Mouse (Mus musculus): Measurements from ENCODE around the gene Tbx5.
"Not testable (repeated sequence)": the region's sequence is repeated elsewhere in the genome, so short reads cannot be mapped to it uniquely, and the experiment has no call there.

Tbx5 gene

DNA sequence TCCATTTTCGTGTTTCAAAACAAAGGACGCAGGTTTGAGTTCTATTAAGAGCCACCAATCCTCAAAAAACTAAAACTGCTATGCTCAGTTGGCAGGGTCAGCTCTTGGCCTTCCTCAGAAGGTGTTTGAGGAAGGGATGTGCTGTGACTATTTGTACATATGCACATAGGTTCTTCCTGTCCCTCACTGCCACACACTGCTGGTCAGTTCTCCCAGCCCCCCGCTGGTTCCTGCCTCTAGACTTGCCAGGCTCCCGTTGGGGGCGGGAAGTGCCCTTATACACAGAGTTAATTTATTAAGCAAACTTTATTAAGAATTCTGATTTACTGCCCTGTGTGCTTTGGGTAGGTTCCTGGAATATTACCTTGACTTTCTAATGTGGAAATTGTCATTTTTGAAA is 11.9 kb downstream of the Tbx5 start:
- DNase-seq: no peak

DNA sequence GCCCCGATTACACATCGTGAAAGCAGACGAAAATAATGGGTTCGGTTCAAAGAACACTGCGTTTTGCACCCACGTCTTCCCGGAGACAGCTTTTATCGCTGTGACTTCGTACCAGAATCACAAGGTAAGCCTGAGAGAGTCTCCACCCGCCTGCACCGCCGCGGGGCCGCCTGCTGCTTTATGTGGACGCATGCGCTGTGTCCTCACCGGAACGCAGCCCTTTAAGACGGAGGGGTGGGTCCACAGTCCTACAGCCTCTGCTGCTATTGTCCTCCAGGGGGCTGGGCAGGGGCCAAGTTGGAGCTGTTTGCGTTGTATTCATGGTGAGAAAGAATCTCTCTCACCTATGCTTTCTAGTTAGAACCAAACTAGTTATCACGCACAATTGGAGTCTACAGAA is 12.5 kb downstream of the Tbx5 start:
- peak; percentile 26 for DNase-seq

DNA sequence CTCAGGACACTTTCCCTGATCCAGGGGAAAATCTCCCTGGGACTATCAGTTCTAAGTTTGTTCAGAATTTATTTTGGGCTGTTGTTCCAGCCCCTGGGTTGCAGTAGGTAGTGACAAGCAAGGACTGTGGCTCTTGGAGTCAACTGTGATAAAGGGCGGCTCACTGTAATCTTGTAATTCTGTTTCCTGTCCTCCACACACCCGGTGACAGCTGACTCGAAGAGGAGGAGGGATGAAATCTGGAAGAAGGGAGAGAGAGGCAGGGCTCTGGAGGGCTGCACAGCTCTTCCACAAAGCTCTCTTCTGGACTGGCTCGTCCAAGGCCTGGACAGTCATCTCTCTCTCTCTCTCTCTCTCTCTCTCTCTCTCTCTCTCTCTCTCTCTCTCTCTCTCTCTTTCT is 24.6 kb downstream of the Tbx5 start:
- DNase-seq: no peak

DNA sequence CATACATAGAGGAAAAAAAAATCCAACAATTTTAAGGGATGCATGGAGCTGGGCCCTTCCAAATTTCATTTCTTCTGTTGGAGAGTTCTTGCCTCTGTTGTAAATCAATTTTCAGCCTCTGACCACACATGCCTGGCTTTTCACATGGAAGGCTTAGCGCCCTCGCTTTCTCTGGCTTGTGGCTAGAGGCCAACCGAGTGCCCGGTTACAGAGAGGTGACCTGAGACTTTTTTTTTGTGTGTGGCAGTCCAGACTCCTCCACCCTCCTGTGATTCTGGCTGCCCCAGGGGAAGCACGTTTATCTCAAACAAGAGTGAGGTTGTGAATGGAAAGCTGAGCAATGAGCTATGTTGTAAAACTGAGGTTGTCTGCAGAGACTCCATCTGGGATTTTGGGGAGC is 28.8 kb downstream of the Tbx5 start:
- DNase-seq: no peak

DNA sequence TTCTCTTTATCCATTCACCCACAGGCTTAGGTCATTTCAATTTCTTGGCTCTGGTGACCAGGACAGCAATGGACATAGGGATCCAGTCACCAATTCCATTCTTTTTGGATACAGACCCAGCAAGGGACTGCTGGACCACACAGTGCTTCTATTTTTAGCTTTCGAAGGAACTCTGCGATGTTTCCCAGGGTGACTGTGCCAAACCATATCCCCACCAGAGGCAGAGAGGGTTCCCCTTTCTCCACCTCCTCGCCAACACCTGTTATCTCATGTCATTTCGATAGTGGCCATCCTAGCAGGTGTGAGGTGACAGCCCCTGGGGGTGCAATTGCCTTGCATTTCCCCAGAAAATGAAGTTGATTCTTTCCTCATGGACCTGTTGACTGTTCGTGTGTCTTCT is 30.0 kb downstream of the Tbx5 start:
- no peak for DNase-seq

DNA sequence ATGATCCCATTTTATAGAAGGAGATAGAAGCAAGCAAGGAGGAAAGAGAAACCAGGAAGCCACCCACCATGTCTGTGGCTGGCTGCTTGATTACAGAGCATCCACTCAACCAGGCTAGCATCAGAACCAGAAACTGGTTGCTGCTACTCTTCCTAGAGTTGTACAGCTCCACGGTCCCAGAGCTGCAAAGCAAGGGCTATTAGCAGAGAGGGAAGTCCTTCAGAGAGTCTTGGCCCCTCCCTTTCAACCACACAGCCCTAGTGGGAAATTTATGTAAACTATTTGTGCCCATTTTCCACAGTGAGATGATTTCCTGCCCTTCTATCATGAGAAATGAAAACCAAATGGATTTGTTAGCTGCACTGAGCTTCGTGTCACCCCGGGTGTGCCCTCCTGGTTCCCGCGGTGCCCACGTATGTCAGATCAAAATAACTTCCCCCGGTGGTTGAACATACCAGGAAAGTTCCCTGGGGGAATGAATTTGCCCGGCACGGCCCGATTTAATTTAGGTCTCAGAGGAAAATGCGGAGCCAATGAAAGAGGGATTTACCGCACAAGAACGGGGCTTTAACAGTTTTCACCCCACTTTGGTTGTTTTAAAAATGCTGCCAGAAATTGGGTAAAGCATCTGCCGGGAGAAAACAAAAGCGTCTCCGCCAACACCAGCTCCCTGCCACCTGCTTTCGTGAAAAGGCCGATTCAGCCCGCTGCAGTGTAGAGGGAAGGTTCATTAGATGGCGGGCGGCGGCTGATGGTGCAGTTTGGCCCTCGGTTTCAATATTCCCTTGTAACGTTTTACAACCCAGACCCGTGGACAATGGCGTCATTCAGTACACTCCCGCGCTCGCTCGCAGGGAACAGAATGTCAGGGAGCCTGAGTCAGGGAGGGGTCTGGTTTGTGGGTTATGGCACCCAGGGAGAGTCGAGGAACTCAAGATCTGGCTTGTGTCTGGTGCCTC is 34.1 kb downstream of the Tbx5 start:
- no peak for DNase-seq

DNA sequence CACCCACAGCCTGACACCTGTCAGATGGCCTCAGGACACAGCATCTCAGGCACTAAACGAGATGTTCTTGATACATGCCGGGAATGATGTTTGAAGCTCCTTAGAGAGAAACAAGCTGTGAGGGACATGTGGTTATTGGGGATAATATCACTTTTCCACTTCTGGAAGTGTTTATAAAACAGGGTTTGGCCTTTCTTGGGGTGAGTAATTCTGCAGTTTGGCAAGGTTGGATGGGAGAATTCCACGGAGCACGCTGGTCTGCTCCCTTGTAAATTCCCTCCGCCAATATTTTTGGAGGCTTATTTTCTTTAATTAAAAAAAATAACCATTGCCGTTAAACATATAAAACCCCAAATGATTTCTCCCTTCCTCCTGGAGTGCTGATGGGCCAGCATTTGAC is 35.5 kb downstream of the Tbx5 start:
- DNase-seq: no peak

DNA sequence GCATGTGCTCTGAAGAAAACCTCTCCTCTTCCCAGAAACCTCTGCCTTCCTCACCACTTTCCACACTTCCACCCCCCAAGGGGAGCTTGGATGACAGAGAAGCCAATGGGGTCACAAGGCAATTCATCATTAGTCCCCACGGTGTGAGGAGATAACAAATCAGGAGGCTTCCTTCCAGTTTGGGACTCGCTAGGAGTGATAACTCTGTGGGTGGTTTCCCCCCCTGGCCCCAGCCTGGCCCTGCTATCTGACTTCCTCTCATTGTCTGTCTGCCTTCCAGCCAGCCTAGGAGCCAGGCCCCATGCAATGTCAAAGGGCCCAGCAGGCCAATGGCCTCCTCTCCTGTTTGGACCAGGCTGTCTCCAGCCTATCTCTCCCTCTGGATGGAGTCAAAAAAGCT is 43.0 kb downstream of the Tbx5 start:
- DNase-seq: peak; percentile 14

DNA sequence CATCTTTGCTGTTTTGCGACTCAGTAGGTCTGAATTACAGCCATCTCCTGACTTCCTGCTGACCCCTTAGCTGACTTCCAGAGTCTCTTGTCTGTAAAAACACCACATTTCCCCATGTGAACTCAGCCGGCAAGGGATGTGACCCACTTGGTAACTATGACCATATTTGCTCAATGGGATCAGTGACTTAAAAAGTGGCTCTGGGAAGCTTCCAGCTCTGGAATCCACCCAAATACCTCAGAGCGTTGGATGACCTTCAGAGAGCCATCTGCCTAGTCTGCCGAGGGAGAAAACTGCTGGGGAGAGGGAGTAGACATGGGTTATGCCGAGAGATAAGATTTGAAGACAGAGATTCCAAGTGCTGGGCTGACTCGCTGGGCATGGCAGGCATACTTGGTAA is 44.7 kb downstream of the Tbx5 start:
- peak; percentile 40 for DNase-seq

DNA sequence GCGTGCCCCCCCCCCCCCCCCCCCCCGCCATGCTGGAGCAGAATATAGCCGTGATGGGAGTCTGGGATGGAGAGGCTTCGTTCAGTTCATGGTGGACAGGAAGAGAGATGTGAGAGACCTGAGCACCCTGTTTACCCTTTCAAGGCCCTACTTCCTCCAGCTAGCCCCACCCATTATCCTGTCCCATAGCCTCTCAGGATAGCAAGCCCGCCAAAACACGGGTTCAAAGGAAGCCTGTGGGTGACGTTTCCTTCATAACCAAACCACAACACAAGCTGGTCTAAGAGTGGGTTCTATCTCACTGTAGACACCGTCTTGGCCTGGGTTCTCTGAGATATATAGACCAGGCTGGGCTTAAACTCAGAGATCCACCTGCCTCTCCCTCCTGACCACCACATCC is 53.1 kb downstream of the Tbx5 start:
- DNase-seq: no peak

DNA sequence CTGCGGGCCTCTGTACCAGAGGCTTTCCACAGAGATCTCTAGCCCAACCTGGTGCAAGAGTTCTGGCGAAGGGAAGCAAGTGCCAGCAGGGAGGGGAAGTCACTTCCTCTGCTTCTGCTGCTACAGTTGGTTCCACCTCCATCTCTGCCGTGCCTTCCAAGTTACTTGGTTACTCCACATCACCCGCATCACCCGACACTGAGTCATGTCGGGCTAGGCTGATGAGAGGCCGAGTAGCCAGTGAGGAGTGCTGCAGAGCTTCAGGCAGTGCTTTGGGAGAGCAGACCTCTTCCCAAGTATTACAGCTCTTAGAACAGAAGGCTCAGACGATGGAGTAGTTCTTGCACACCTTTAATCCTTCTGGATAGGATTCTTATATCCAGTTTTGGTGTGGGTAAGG is 54.9 kb downstream of the Tbx5 start:
- no peak for DNase-seq

DNA sequence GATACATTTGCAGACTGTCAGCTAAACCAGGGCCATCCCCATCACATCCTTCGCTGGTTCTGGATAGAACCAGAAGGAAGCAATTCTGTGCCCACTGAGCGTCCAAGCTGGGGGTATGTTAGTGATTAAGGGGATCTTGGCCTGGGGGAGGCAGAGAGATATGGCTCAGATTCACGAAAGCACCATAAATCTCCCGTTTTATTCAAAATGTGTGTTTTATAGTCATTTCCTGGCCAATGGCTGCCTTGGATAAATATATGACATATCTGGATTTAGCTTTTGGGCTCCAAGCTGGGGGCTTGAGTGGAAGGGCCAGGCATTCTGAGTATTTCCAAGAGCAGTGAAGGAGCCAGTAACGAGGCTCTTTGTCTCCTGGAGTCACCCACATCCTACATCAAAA is 59.5 kb downstream of the Tbx5 start:
- no peak for DNase-seq

DNA sequence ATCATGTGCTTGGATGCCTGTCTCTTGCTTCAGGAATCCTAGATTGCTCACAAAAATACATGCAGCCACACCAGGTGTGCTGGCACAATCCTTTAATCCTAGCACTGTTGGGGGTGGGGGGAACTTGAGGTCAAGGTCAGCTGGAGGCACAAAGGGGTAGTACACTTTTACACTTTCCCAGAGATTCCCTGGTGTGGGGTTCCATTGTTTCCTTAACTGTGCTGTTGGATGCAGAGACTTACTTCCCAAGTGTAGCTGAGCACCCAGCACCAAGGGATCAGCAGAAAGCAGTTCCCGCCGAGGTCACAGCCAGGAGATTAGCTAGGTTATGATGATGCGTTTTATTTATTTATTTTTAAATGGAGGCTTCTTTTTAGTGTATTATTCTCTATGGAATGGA is 60.6 kb downstream of the Tbx5 start:
- no peak for DNase-seq

DNA sequence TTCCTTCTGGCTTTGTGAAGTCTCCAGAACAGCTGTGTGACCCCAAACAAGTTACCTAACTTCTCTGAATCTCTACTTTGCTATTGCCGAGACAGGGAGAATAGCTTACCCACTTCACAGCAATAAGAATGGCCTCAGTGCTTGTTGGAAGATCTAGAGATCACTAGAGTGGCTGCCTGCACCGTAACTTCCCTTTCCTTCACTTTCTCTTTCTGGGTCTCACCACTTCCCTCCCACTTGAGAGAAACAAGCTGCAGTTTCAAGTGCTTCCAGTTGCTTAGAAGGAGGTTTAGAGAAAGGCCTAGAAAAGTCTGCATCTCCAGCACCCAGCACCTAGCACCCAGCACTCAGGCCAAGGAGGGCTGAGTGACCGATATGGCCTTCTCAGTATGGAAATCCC is 64.1 kb downstream of the Tbx5 start:
- DNase-seq: no peak

DNA sequence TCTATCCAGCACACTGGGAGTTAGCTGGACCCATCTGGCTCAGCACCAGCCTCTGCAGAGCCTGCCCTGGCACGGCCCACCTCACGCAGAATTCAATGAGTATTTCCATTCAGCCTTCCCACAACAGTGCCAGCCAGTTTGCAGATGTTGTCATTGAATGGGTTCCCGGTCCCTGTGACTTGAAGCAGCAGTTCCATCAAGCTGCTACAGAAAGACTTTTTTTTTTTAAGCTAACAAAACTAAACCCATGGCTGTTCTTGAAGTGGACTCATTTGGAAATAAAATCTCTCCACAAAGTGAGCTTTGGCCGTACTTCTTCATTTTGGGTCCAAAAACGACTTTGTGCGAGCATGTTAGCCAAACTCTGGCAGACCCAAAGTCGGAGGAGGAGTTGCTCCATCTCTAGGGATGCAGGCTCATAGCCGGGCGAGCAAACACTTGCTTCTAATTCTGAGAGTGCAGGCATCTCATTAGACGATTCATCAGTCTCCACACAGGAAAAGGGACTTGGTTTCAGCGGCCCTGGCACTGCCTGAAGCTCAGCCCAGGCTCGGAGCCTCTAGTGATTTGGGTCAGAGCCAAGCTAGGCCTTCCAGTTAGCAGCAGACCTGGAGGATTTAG is 84.2 kb downstream of the Tbx5 start:
- DNase-seq: no peak

DNA sequence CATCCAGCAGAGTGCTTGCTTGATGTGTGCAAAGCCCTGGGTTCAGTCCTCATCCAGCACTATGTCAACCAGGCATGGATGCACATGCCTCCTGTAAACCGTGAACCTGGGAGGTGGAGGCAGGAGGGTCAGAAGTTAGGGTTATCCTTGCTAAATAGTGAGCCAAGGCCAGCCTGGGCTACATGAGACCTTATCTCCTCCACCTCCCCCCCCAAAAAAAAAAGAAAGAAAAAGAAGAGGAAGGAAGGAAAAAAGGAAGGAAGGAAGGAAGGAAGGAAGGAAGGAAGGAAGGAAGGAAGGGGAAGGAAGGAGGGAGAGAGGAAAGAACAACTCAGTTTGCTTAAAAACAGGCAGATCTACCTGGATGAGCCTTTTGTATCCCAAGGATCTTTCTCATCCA is 85.9 kb downstream of the Tbx5 start:
- DNase-seq: not testable (repeated sequence)

DNA sequence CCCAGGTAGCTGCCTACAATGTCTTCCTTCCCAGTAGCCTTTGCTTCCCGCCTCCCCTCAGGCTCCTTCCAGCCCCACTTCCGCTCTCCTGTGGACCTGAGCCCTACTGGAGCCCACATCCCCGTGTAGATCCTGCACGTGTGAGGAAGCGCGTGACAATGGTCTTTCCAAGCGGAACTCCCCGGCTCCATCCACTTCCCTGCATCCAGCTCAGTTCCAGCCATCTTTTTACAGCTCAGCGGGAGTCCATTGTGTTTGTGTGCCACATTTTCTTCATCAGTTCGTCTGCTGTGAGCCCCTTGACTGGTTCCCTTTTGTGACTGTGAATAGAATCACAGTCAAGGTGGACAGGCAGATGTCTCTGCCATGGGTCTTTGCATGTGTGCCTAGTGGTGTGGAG is 88.5 kb downstream of the Tbx5 start:
- DNase-seq: no peak

DNA sequence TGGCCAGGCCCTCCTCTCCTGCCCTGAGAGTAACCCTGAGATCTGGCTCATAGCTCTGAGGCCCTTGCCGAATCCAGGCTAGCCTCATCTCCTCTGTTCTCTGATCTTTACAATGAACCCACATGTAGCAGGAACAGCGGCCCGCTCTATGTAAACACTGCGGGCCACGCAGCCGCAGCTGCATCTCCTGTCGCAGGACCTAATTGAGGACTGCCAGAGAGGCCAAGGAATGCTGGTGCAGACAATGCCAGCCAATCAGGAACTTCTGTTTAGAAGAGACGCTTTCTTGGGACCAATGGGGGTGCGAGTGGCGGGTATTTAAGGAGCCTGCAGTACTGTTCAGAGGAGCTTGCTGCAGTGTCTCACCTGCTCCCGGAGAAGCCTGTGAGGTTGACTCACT is 89.8 kb downstream of the Tbx5 start:
- no peak for DNase-seq
